Mouse (Mus musculus) C2C12 (cell line): Measurements from ENCODE around the gene Cmss1.

Experiments used
- CEBPB ChIP-seq: IDR thresholded peaks from one replicate; pipeline ENCODE4 v1.6.1; 2011; ENCODE audit warnings: low read depth, mild to moderate bottlenecking, control low read depth, moderate library complexity
- CTCF ChIP-seq: IDR thresholded peaks from one replicate; pipeline ENCODE4 v1.5.1; 2011; ENCODE audit not compliant: control insufficient read depth, insufficient read depth, insufficient read length
- FOSL1 ChIP-seq: IDR thresholded peaks from one replicate; pipeline ENCODE4 v1.8.0; 2011; ENCODE audit warnings: mild to moderate bottlenecking, low read length; ENCODE audit not compliant: poor library complexity, insufficient read depth, severe bottlenecking
- MAX ChIP-seq: IDR thresholded peaks from one replicate; pipeline ENCODE4 v1.6.1; 2011; ENCODE audit warnings: mild to moderate bottlenecking, control low read depth

DNA sequence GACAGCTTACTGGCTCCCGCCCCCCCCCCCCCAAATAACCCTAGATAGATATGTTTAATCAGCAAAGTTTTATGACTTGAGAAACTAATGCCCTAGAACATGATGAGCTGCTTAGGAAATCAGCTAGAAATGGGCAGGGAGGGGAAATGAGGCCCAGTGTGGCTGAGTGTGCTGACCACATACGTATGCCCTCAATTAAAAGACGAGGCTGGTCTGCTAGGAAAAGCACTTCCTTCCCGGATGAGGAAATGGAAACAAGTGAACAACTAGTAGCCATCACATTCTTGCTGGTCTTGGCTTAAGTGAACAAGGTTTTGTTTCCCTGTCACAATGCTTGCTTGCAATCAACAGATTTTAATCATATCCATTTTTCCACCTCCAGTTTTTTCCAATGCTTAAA lies 76.1 kb downstream of the Cmss1 start:
- TF ChIP-seq CTCF (no peak), FOSL1 (no peak), MAX (no peak), CEBPB (peak; percentile 2)
